ENCODE assay signal across 8 mouse cellular contexts in genomic region chr4:102569950-102570765, GRCm38 (mm10).
DNase-seq lines count a peak whose midpoint lies in the region; ATAC-seq and TF ChIP-seq lines count a peak whose summit lies in the region.

No protein-coding gene starts in this region.

- H3K4me3 ChIP-seq in liver, embryonic 13.5 days (replicated peaks), result peak overlapping the region; percentile 67
- peak overlapping the region; percentile 75 for H3K4me3 ChIP-seq in myocyte

- H3K9ac ChIP-seq in liver, embryonic 13.5 days, result peak overlapping the region; percentile 77

- peak; percentile 59 for TF ChIP-seq POLR2A in myocyte (IDR thresholded peaks at IDR 0.05; ENCODE audit: insufficient read length, low read depth)

- ATAC-seq in liver, embryonic 13.5 days (ENCODE audit: low read depth), result peak; percentile 75

- no peaks in the 10 kb centered on the region for H3K27me3 ChIP-seq in liver, embryonic 13.5 days
- no peaks in the 10 kb centered on the region for H3K27me3 ChIP-seq in myocyte (ENCODE audit: control insufficient read depth, insufficient read depth, insufficient read length)

- H3K4me2 ChIP-seq in liver, embryonic 13.5 days, result peak overlapping the region; percentile 76
- H3K4me2 ChIP-seq in myocyte (ENCODE audit: low read depth), result peak overlapping the region; percentile 78

- H3K9me3 ChIP-seq in liver, embryonic 13.5 days (replicated peaks), result no peaks in the 10 kb centered on the region

- H3K4me1 ChIP-seq in liver, embryonic 13.5 days (replicated peaks), result peaks cover 82% of the 10 kb centered on the region

- peaks cover 12% of the 10 kb centered on the region for H3K79me2 ChIP-seq in myocyte (ENCODE audit: control insufficient read depth, insufficient read depth)

- peak overlapping the region; percentile 59 for H3ac ChIP-seq in myocyte (ENCODE audit: control insufficient read depth, insufficient read length)

- H3K27ac ChIP-seq in liver, embryonic 13.5 days, result peak overlapping the region; percentile 83

- WGBS in liver, embryonic 13.5 days (ENCODE audit: insufficient replicate concordance), result under 1% methylated on average over 20 of the region's 20 CpGs

- H3K36me3 ChIP-seq in liver, embryonic 13.5 days, result no peaks in the 10 kb centered on the region
- H3K36me3 ChIP-seq in myocyte (ENCODE audit: control insufficient read depth, insufficient read depth), result no peaks in the 10 kb centered on the region

- intact Hi-C loops in left cerebral cortex, postnatal 4 days (cut with DNase I), result no loop called here

- peak; percentile 46 for DNase-seq in left cerebral cortex, postnatal 4 days
- no peak for DNase-seq in left cerebral cortex, adult 9 months (ENCODE audit: low spot score in 2 of 2)
- DNase-seq in cerebellum, postnatal 25 days, result peak; percentile 53 to 55
- DNase-seq in gastrocnemius, postnatal 10 days, result peak; percentile 62
- DNase-seq in hindlimb bud, embryonic 11.5 days (ENCODE audit: extremely low spot score, low read depth, low spot score), result peak; percentile 70
- peak; percentile 29 for DNase-seq in liver, embryonic 13.5 days
- peak; percentile 68 to 79 for DNase-seq in thymus, adult 18-20 months

TF ChIP-seq in myocyte, 11 proteins besides CTCF, POLR2A, EP300 and RAD21:
- TF ChIP-seq SRF (IDR thresholded peaks at IDR 0.05; ENCODE audit: control insufficient read depth, insufficient read length, low read depth), result no peak
- TF ChIP-seq REST (IDR thresholded peaks at IDR 0.05; ENCODE audit: insufficient read depth, insufficient read length), result no peak
- TF ChIP-seq E2F4 (IDR thresholded peaks at IDR 0.05; ENCODE audit: insufficient read depth), result no peak
- no peak for TF ChIP-seq CEBPB (IDR thresholded peaks at IDR 0.05; ENCODE audit: insufficient read depth, poor library complexity, severe bottlenecking)
- no peak for TF ChIP-seq TCF12 (IDR thresholded peaks at IDR 0.05; ENCODE audit: insufficient read depth, poor library complexity, severe bottlenecking)

Comparison
In these comparisons a context has a peak if more than half of its experiments do, and no peak if none do; other contexts are left out.
1. DNase-seq: peak in left cerebral cortex, postnatal 4 days (single experiment), cerebellum, postnatal 25 days (2 of 2), gastrocnemius, postnatal 10 days (single experiment), hindlimb bud, embryonic 11.5 days (single experiment), liver, embryonic 13.5 days (single experiment) and thymus, adult 18-20 months (2 of 2); none in left cerebral cortex, adult 9 months (0 of 2).